Mouse (Mus musculus) CH12.LX (cell line): ENCODE measurements around the gene Srgap2. TPM values are rescaled to one million over a fixed set of nuclear protein-coding genes. Genes with fewer than 3 reads are reported as not detected.

Experiments used
- DNase-seq: peaks from one replicate; pipeline ENCODE4 v3.0.0-alpha.2; 2013; ENCODE audit errors: extremely low read depth
- H3K27ac ChIP-seq: 2 replicates; pipeline ENCODE4 v1.5.1; 2012; ENCODE audit warnings: low read depth, mild to moderate bottlenecking, control low read depth, moderate library complexity; ENCODE audit not compliant: insufficient read depth
- H3K27me3 ChIP-seq: replicated peaks from 2 replicates; pipeline ENCODE3; 2012; ENCODE audit warnings: inconsistent platforms
- H3K36me3 ChIP-seq, 2 experiments: replicated peaks in 1 of 2; 2 replicates each; pipeline versions ENCODE3 to v1.6.1; 2012; ENCODE audit warnings: inconsistent platforms in 1 of 2, low read length in 1 of 2, mild to moderate bottlenecking in 1 of 2, mixed read lengths in 1 of 2, moderate library complexity in 1 of 2; ENCODE audit not compliant: control insufficient read depth in 1 of 2, insufficient read depth in 1 of 2
- H3K4me1 ChIP-seq, 2 experiments: 2 replicates each; pipeline ENCODE4 v1.6.1; 2012; ENCODE audit warnings: inconsistent platforms in 1 of 2, moderate library complexity in 1 of 2; ENCODE audit not compliant: insufficient read depth in 2 of 2, control insufficient read depth in 1 of 2
- H3K4me2 ChIP-seq: 2 replicates; pipeline ENCODE4 v1.6.1; 2012; ENCODE audit warnings: low read depth, mild to moderate bottlenecking, control low read depth; ENCODE audit not compliant: poor library complexity, insufficient read depth, severe bottlenecking
- H3K4me3 ChIP-seq, 3 experiments: fragments of 150-350 bp in 1 of 3; sonication (generic) in 1 of 3; replicated peaks in 1 of 3; 2 replicates each; pipeline versions ENCODE3 to v1.5.1; 2011 to 2012; ENCODE audit warnings: low read depth in 2 of 3, low read length in 2 of 3, mild to moderate bottlenecking in 2 of 3, moderate library complexity in 2 of 3, control low read depth in 1 of 3, improper control_type of control experiment in 1 of 3, inconsistent platforms in 1 of 3, mixed read lengths in 1 of 3; ENCODE audit not compliant: poor library complexity in 1 of 3
- H3K79me2 ChIP-seq: replicated peaks from 2 replicates; pipeline ENCODE4 v1.6.1; 2012; ENCODE audit warnings: mild to moderate bottlenecking, moderate library complexity; ENCODE audit not compliant: control insufficient read depth, poor library complexity, insufficient read depth, severe bottlenecking; ENCODE audit errors: extremely low read depth
- H3K9ac ChIP-seq: 2 replicates; pipeline ENCODE4 v1.6.1; 2012; ENCODE audit warnings: low read depth, mild to moderate bottlenecking, control low read depth, moderate library complexity; ENCODE audit not compliant: insufficient read depth
- H3K9me3 ChIP-seq: replicated peaks from 2 replicates; pipeline ENCODE3; 2012; ENCODE audit warnings: low read length, inconsistent platforms, mixed read lengths
- BHLHE40 ChIP-seq: IDR thresholded peaks from 2 replicates; pipeline ENCODE4 v1.6.1; 2011; ENCODE audit warnings: mild to moderate bottlenecking, low read depth, low read length, improper control_type of control experiment
- CHD2 ChIP-seq: IDR thresholded peaks from 2 replicates; pipeline ENCODE4 v1.6.1; 2011; ENCODE audit warnings: low read length, improper control_type of control experiment
- CTCF ChIP-seq, 2 experiments: IDR thresholded peaks in 1 of 2; conservative IDR thresholded peaks in 1 of 2; 2 replicates each; pipeline ENCODE4 v1.5.1; 2011 to 2012; ENCODE audit warnings: low read depth in 2 of 2, low read length in 2 of 2, improper control_type of control experiment in 1 of 2, inconsistent platforms in 1 of 2, mild to moderate bottlenecking in 1 of 2, moderate library complexity in 1 of 2
- E2F4 ChIP-seq: IDR thresholded peaks from 2 replicates; pipeline ENCODE4 v1.6.1; 2011; ENCODE audit warnings: low read depth, low read length, improper control_type of control experiment; ENCODE audit not compliant: insufficient replicate concordance
- GABPA ChIP-seq: IDR thresholded peaks from 2 replicates; pipeline ENCODE4 v1.6.1; 2012; ENCODE audit warnings: low read depth, low read length, improper control_type of control experiment, inconsistent platforms; ENCODE audit not compliant: insufficient replicate concordance
- IRF4 ChIP-seq: IDR thresholded peaks from 2 replicates; pipeline ENCODE4 v1.6.1; 2014; ENCODE audit warnings: low read depth, mild to moderate bottlenecking, inconsistent platforms, low read length, improper control_type of control experiment
- JUN ChIP-seq: IDR thresholded peaks from 2 replicates; pipeline ENCODE4 v1.6.1; 2011; ENCODE audit warnings: low read depth, mild to moderate bottlenecking, low read length, improper control_type of control experiment, moderate library complexity; ENCODE audit not compliant: insufficient read depth
- JUND ChIP-seq: conservative IDR thresholded peaks from 2 replicates; pipeline ENCODE4 v1.6.1; 2011; ENCODE audit warnings: low read depth, low read length, improper control_type of control experiment
- MAFK ChIP-seq: IDR thresholded peaks from 2 replicates; pipeline ENCODE4 v1.6.1; 2011; ENCODE audit warnings: low read length, improper control_type of control experiment; ENCODE audit not compliant: insufficient replicate concordance
- MEF2A ChIP-seq: IDR thresholded peaks from 2 replicates; pipeline ENCODE4 v1.6.1; 2014; ENCODE audit warnings: low read depth, mild to moderate bottlenecking, inconsistent platforms, low read length, improper control_type of control experiment, borderline replicate concordance
- MYC ChIP-seq: IDR thresholded peaks from 2 replicates; pipeline ENCODE4 v1.6.1; 2011; ENCODE audit warnings: low read depth, mild to moderate bottlenecking, improper control_type of control experiment, low read length
- NELFE ChIP-seq: IDR thresholded peaks from 2 replicates; pipeline ENCODE4 v1.6.1; 2011; ENCODE audit warnings: low read depth, low read length, improper control_type of control experiment
- NRF1 ChIP-seq: IDR thresholded peaks from 2 replicates; pipeline ENCODE4 v1.6.1; 2014; ENCODE audit warnings: low read depth, mild to moderate bottlenecking, inconsistent platforms, low read length, improper control_type of control experiment, moderate library complexity
- RAD21 ChIP-seq: IDR thresholded peaks from 2 replicates; pipeline ENCODE4 v1.6.1; 2011; ENCODE audit warnings: low read depth, mild to moderate bottlenecking, low read length, improper control_type of control experiment, moderate library complexity
- UBTF ChIP-seq: IDR thresholded peaks from 2 replicates; pipeline ENCODE4 v1.6.1; 2012; ENCODE audit warnings: low read depth, mild to moderate bottlenecking, inconsistent platforms, low read length, improper control_type of control experiment, moderate library complexity
- ZC3H11A ChIP-seq: IDR thresholded peaks from 2 replicates; pipeline ENCODE4 v1.6.1; 2012; ENCODE audit warnings: low read depth, mild to moderate bottlenecking, inconsistent platforms, low read length, improper control_type of control experiment
- ZKSCAN1 ChIP-seq: IDR thresholded peaks from 2 replicates; pipeline ENCODE4 v1.6.1; 2012; ENCODE audit warnings: low read depth, inconsistent platforms, low read length, improper control_type of control experiment, borderline replicate concordance
- ZMIZ1 ChIP-seq: IDR thresholded peaks from 2 replicates; pipeline ENCODE4 v1.6.1; 2012; ENCODE audit warnings: low read depth, mild to moderate bottlenecking, inconsistent platforms, low read length, improper control_type of control experiment
- ZNF384 ChIP-seq: IDR thresholded peaks from 2 replicates; pipeline ENCODE4 v1.6.1; 2012; ENCODE audit warnings: low read depth, low read length, improper control_type of control experiment, inconsistent platforms
- dilution Hi-C: fragments of 300-500 bp; cut with MboI; formaldehyde crosslinking; loops from 2 replicates; pipeline ENCODE4 v1.14.3; 2020; ENCODE audit warnings: low sequenced_read_pairs; ENCODE audit not compliant: extremely low pct_unique_long_range_greater_than_20kb, extremely low pct_ligation_motif_present
- in situ Hi-C: fragments of 300-500 bp; cut with MboI; formaldehyde crosslinking; loops from 3 replicates; pipeline ENCODE4 v1.14.3; 2019; ENCODE audit warnings: low sequenced_read_pairs, low pct_ligation_motif_present, low pct_unique_long_range_greater_than_20kb, mixed read lengths
- polyA plus RNA-seq: library from polyadenylated mRNA; unstranded; fragments of >175 nt; gene quantifications from 2 replicates; pipeline ENCODE4 v1.2.1, GENCODE M21; 2012; ENCODE audit warnings: low read depth; ENCODE audit not compliant: insufficient read length
- total RNA-seq, 2 experiments: library from RNA; depleted of rRNA; stranded (reverse); fragments of 300-350 nt in 1 of 2; fragments of >200 nt in 1 of 2; gene quantifications; 2 replicates each; pipeline ENCODE4 v1.2.3; 2012 to 2014

The Srgap2 gene
- total and polyA plus RNA-seq, 3 experiments: 9.7 to 28.1 (median 26.8) TPM

DNA sequence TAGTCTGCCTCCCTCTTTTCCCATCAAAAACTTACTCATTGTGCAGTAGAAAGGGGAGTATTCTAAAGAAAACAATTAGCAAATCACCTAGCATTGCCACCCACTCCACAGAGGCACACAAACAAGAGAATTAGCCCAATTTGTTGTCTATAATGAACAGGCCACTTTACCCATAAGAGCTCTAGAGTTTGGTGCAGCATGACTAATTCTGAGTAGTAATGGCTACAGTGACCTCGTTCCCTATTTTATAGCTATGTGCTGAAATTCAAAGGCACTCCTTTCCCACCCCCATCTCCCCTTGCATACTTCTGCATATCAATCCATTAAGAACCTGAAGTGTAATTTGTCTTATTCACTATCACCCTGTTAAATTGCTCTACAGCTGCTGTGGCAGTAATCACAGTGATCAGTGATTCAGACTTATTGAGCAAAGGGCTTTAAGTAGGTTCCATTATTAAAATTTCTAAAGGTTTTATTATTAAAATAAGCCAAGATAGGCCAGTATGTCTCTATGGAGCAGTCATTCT is 64.5 kb downstream of the Srgap2 start:
- dilution Hi-C loops (no loop called here), in situ Hi-C loops (no loop called here)
- Histone ChIP-seq H3K27me3 (no peaks in the 10 kb centered on the region), H3K4me1 (peaks cover 0 to 30% of the 10 kb centered on the region in 2 experiments; a peak in 2 of 4 replicates), H3K79me2 (peaks cover 10% of the 10 kb centered on the region; the same call in 1 of the 2 replicates), H3K9ac (no peak overlapping the region), H3K4me3 (no peak overlapping the region), H3K27ac (no peak overlapping the region), H3K4me2 (no peak overlapping the region), H3K36me3 (no peaks in the 10 kb centered on the region), H3K9me3 (no peaks in the 10 kb centered on the region)
- no peak for DNase-seq
- TF ChIP-seq MEF2A: no peak
- no peak for TF ChIP-seq NELFE
- no peak for TF ChIP-seq IRF4
- TF ChIP-seq CTCF (conservative IDR thresholded peaks at IDR 0.05 in 1 of 2, IDR thresholded peaks at IDR 0.05 in 1 of 2; ENCODE audit: low read depth in 2 of 2, low read length in 2 of 2): no peak
- TF ChIP-seq GABPA: no peak
- no peak for TF ChIP-seq ZKSCAN1
- TF ChIP-seq ZNF384: no peak
- TF ChIP-seq UBTF: no peak
- TF ChIP-seq ZMIZ1: no peak
- TF ChIP-seq CHD2: no peak
- TF ChIP-seq MAFK: no peak
- no peak for TF ChIP-seq MYC
- no peak for TF ChIP-seq JUN
- TF ChIP-seq BHLHE40: no peak
- TF ChIP-seq E2F4: no peak
- TF ChIP-seq, all 38 proteins: peak for 0

DNA sequence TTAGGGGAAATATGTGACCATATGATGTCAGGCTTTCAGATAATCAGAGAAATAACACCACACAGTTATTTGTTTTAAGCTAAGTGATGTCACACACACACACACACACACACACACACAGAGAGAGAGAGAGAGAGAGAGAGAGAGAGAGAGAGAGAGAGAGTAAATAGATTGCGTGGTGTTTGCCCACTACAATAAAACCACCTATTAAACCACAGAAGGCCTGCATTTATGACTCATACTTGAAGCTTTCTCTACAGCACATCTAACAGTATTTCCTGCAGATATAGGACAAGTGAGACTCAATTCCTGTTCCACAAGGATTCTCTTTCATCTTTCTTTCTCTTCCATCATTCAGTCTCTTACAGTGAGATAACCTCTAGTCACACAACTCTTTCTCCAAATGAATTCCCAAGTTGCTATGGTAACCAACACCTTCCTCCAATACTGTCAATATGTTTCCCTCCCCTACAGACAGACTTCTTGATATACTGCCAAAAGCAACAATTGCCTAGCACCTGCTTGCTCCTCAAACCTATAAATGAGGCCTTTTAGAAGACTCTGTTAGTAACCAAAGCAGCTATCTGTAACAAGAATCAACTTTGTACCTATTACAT is 66.1 kb downstream of the Srgap2 start:
- Histone ChIP-seq H3K36me3 (no peaks in the 10 kb centered on the region), H3K9ac (no peak overlapping the region), H3K4me3 (no peak overlapping the region), H3K27ac (no peak overlapping the region), H3K27me3 (no peaks in the 10 kb centered on the region), H3K79me2 (peaks cover 10% of the 10 kb centered on the region; the same call in 1 of the 2 replicates), H3K4me1 (peaks cover 0 to 27% of the 10 kb centered on the region in 2 experiments; a peak in 2 of 4 replicates), H3K9me3 (no peaks in the 10 kb centered on the region), H3K4me2 (no peak overlapping the region)
- in situ Hi-C loops (no loop called here), dilution Hi-C loops (no loop called here)
- no peak for DNase-seq
- no peak for TF ChIP-seq UBTF
- TF ChIP-seq JUND: no peak
- TF ChIP-seq IRF4: no peak
- TF ChIP-seq NELFE: no peak
- no peak for TF ChIP-seq NRF1
- TF ChIP-seq ZC3H11A: no peak
- no peak for TF ChIP-seq MYC
- no peak for TF ChIP-seq RAD21
- TF ChIP-seq E2F4: no peak
- TF ChIP-seq, all 38 proteins: peak for 0
